Comparison of ENCODE assay signal across 21 mouse cellular contexts in the genomic region with DNA sequence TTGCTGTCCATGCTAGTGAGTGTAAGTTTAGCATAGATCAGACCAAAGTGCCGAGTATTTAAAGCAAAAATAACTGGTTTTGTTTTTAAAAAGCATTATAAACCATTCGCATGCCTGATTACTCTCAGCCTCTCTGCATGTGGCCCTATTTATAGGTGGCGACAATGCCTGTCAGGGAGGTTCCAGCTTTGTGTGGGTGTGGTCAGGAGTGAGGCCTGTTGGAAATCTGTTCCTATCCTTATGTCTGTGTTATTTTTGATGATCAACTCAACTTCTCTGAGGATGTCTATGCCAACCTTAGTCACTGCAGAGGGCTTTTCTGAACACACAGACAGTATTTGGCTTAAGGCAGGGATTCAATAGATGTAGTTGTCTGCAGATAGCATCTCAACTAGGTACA.
DNase-seq lines count a peak whose midpoint lies in the region; TF ChIP-seq lines count a peak whose summit lies in the region.
"Had no signal": no experiment of that assay in that cellular context is flagged by ENCODE, and none has a peak within 500 bp of the region (broad histone marks: within the 10 kb centered on the region; RNA-seq: fewer than 3 reads in every experiment).

No protein-coding gene starts in this region.

- H3K4me3 ChIP-seq in cerebellum, adult 2 months (replicated peaks; ENCODE audit: insufficient read depth, low read depth, low read length) = no peak overlapping the region
- H3K4me3 ChIP-seq: embryonic facial prominence, embryonic 13.5 days; embryonic facial prominence, embryonic 15.5 days; erythroblast, embryonic 14.5 days; forebrain, embryonic 10.5 days; forebrain, embryonic 12.5 days had no signal

- TF ChIP-seq CTCF in cerebellum, adult 2 months (IDR thresholded peaks at IDR 0.05; ENCODE audit: borderline replicate concordance, insufficient read depth, low read depth, low read length) = no peak

- no peaks in the 10 kb centered on the region for H3K27me3 ChIP-seq in cerebellum, adult 2 months (ENCODE audit: control insufficient read depth, insufficient read depth, low read length)
- H3K27me3 ChIP-seq: embryonic facial prominence, embryonic 13.5 days; embryonic facial prominence, embryonic 15.5 days; forebrain, embryonic 12.5 days had no signal

- no peak overlapping the region for H3K27ac ChIP-seq in cerebellum, adult 2 months (ENCODE audit: insufficient read depth, low read length)
- H3K27ac ChIP-seq: embryonic facial prominence, embryonic 13.5 days; embryonic facial prominence, embryonic 15.5 days; forebrain, embryonic 10.5 days; forebrain, embryonic 12.5 days had no signal

- no peaks in the 10 kb centered on the region for H3K4me1 ChIP-seq in cerebellum, adult 2 months (ENCODE audit: control insufficient read depth, insufficient read depth, low read length)
- H3K4me1 ChIP-seq: embryonic facial prominence, embryonic 13.5 days; embryonic facial prominence, embryonic 15.5 days had no signal

- peak; percentile 28 to 63 for DNase-seq in frontal cortex, adult 2 months (ENCODE audit: extremely low spot score in 1 of 2, low spot score in 1 of 2)
- DNase-seq in frontal cortex, postnatal 10 days (ENCODE audit: low spot score in 2 of 2) = no peak
- peak; percentile 30 for DNase-seq in right cerebral cortex, adult 18-20 months
- no peak for DNase-seq in right cerebral cortex, postnatal 25 days
- DNase-seq in brain, adult 2 months (ENCODE audit: low read depth, low spot score) = peak; percentile 75
- peak; percentile 69 for DNase-seq in telencephalon, adult 2 months (ENCODE audit: low read depth, low spot score)
- no peak for DNase-seq in cerebellum, adult 2 months
- DNase-seq: adrenal gland, adult 2 months; adrenal gland, postnatal 10 days; adrenal gland, postnatal 25 days; cerebellum, adult 11-12 months; cerebellum, adult 8-10 months; cerebellum, adult 9-11 months; cerebellum, postnatal 14 days; cerebellum, postnatal 36 days; embryo, embryonic 11 days had no signal

- WGBS in cerebellum, adult 2 months = 93% methylated on average over 3 of the region's 3 CpGs

- no peak for TF ChIP-seq POLR2A in cerebellum, adult 2 months (IDR thresholded peaks at IDR 0.05; ENCODE audit: borderline replicate concordance, insufficient read depth, low read length)

Comparison
In these comparisons a context has a peak if more than half of its experiments do, and no peak if none do; other contexts are left out.
1. DNase-seq: peak in frontal cortex, adult 2 months (2 of 2), right cerebral cortex, adult 18-20 months (single experiment), brain, adult 2 months (single experiment) and telencephalon, adult 2 months (single experiment); none in frontal cortex, postnatal 10 days (0 of 2), right cerebral cortex, postnatal 25 days (single experiment) and cerebellum, adult 2 months (0 of 2).